Mouse (Mus musculus): Measurements from ENCODE around the gene Snrpd3. TPM values are rescaled to one million over a fixed set of nuclear protein-coding genes. Genes with fewer than 3 reads are reported as not detected.
"Not testable (repeated sequence)": the region's sequence is repeated elsewhere in the genome, so short reads cannot be mapped to it uniquely, and the experiment has no call there.

Gene Snrpd3
- polyA plus RNA-seq, 1 experiment, result 2.6 TPM

GRCm38 (mm10) chr10:75559041-75559675, 41.8 kb downstream of the Snrpd3 start:
- H3K27me3 ChIP-seq (ENCODE audit: control insufficient read depth), result peaks cover 58% of the 10 kb centered on the region
- H3K4me3 ChIP-seq (replicated peaks), result no peak overlapping the region
- no peaks in the 10 kb centered on the region for H3K9me3 ChIP-seq (ENCODE audit: control insufficient read depth, low read length)
- H3K36me3 ChIP-seq (ENCODE audit: control insufficient read depth), result no peaks in the 10 kb centered on the region
- TF ChIP-seq GATA1 (IDR thresholded peaks at IDR 0.05; ENCODE audit: low read length) (no peak), TAL1 (IDR thresholded peaks at IDR 0.05; ENCODE audit: low read length) (no peak)
- peaks cover under 1% of the 10 kb centered on the region for H3K4me1 ChIP-seq (ENCODE audit: control insufficient read depth)

- Histone ChIP-seq H3K9me3 (ENCODE audit: control insufficient read depth, low read length) (no peaks in the 10 kb centered on the region), H3K4me3 (replicated peaks) (peak within 1 kb of the TSS; percentile 7), H3K4me1 (ENCODE audit: control insufficient read depth) (no peaks in the 10 kb centered on the region), H3K36me3 (ENCODE audit: control insufficient read depth) (no peaks in the 10 kb centered on the region), H3K27me3 (ENCODE audit: control insufficient read depth) (peaks cover 58% of the 10 kb centered on the region)
- no peak for TF ChIP-seq GATA1 (IDR thresholded peaks at IDR 0.05; ENCODE audit: low read length)
- no peak for TF ChIP-seq TAL1 (IDR thresholded peaks at IDR 0.05; ENCODE audit: low read length)
Observed at GRCm38 (mm10) chr10:75559676-75560548, 42.6 kb downstream of the Snrpd3 start, which contains the start of gene Lrrc75b. Gene Lrrc75b, minus strand, starts transcription at chr10:75560330.

GRCm38 (mm10) chr10:75560549-75560899, 43.2 kb downstream of the Snrpd3 start:
- H3K27me3 ChIP-seq (ENCODE audit: control insufficient read depth), result peaks cover 58% of the 10 kb centered on the region
- H3K4me3 ChIP-seq (replicated peaks), result no peak overlapping the region
- H3K36me3 ChIP-seq (ENCODE audit: control insufficient read depth), result no peaks in the 10 kb centered on the region
- TF ChIP-seq TAL1 (IDR thresholded peaks at IDR 0.05; ENCODE audit: low read length), result no peak
- TF ChIP-seq GATA1 (IDR thresholded peaks at IDR 0.05; ENCODE audit: low read length), result no peak
- H3K4me1 ChIP-seq (ENCODE audit: control insufficient read depth), result no peaks in the 10 kb centered on the region
- no peaks in the 10 kb centered on the region for H3K9me3 ChIP-seq (ENCODE audit: control insufficient read depth, low read length)

- no peak within 1 kb of the TSS for H3K4me3 ChIP-seq (replicated peaks)
- H3K4me1 ChIP-seq (ENCODE audit: control insufficient read depth), result no peaks in the 10 kb centered on the region
- TF ChIP-seq TAL1 (IDR thresholded peaks at IDR 0.05; ENCODE audit: low read length) (no peak), GATA1 (IDR thresholded peaks at IDR 0.05; ENCODE audit: low read length) (no peak)
- H3K27me3 ChIP-seq (ENCODE audit: control insufficient read depth), result peaks cover 58% of the 10 kb centered on the region
- H3K9me3 ChIP-seq (ENCODE audit: control insufficient read depth, low read length), result no peaks in the 10 kb centered on the region
- no peaks in the 10 kb centered on the region for H3K36me3 ChIP-seq (ENCODE audit: control insufficient read depth)
Observed at GRCm38 (mm10) chr10:75561071-75561654, 43.8 kb downstream of the Snrpd3 start, which contains the start of gene Ggt1. Gene Ggt1, plus strand, starts transcription at chr10:75561604.

DNA sequence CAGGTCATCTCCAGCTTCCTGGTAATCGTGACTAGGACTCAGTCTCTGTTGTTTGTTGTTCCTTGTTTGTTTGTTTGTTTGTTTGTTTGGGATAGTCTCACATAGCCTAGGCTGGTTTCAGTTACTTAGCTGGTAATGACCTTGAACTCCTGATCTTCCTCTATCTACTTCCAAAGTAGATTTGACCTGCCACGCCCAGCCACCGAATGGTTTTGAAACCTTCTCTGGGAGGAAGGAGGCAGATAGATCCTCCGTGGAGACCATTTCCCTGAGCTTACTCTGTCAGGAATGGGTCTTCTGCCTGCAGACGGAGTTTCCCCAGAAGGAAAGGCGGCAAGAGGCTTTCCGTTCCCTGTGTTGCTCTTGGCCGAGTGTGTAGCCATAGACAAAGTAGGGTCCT, 45.2 kb downstream of the Snrpd3 start:
- H3K4me3 ChIP-seq (replicated peaks), result no peak overlapping the region
- no peak for TF ChIP-seq TAL1 (IDR thresholded peaks at IDR 0.05; ENCODE audit: low read length)
- no peak for TF ChIP-seq GATA1 (IDR thresholded peaks at IDR 0.05; ENCODE audit: low read length)
- no peaks in the 10 kb centered on the region for H3K9me3 ChIP-seq (ENCODE audit: control insufficient read depth, low read length)
- no peaks in the 10 kb centered on the region for H3K4me1 ChIP-seq (ENCODE audit: control insufficient read depth)
- H3K36me3 ChIP-seq (ENCODE audit: control insufficient read depth), result no peaks in the 10 kb centered on the region
- peaks cover 56% of the 10 kb centered on the region for H3K27me3 ChIP-seq (ENCODE audit: control insufficient read depth)

DNA sequence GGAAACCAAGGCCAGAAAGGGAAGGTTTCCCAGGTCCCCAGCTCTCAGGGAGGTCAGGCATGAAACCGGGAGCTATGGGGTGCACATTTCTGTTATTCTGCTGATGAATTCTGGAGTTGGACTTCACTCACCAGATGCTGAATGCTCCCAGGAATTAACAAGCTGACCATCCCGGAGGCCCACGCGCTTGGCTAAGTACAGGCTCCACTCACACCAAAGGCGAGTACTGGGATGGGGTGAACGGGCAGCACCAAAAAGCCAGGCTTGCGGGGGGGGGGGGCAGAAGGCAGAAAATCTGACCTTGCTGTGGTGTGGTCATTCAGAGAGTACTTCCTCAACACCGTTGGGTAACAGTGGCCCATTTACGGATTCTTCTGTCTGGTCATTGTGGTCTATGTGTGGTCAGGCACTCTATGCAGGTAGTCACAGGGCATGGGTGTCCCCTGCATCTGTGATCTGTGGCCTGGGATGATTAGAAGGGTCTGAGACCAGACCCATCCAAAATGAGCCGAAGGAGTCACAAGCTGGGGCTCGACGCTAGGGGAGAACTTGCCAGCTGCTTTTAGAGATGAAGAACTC, 47.4 kb downstream of the Snrpd3 start:
- TF ChIP-seq GATA1 (IDR thresholded peaks at IDR 0.05; ENCODE audit: low read length) (no peak), TAL1 (IDR thresholded peaks at IDR 0.05; ENCODE audit: low read length) (no peak)
- no peaks in the 10 kb centered on the region for H3K4me1 ChIP-seq (ENCODE audit: control insufficient read depth)
- no peaks in the 10 kb centered on the region for H3K9me3 ChIP-seq (ENCODE audit: control insufficient read depth, low read length)
- no peak overlapping the region for H3K4me3 ChIP-seq (replicated peaks)
- H3K27me3 ChIP-seq (ENCODE audit: control insufficient read depth), result peaks cover 34% of the 10 kb centered on the region
- H3K36me3 ChIP-seq (ENCODE audit: control insufficient read depth), result no peaks in the 10 kb centered on the region

DNA sequence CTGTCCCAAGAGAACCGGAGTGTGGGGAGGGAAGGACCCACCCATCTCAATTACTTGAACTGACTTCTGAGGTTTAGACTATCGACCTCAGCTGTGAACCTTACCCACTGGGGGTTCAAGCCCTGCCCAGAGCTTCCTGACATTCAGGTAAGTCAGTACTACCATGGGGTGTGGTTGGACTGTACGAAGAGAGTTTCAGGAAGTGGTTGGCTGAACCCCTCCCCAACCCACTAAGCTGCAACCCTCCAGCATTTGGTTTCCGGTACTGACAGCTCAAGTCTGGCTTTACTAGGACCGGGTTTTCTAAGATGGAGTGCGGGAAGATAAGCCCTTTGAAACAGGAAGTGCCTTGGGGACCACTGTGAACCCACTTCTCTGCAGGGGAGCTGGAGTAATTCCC, 48.1 kb downstream of the Snrpd3 start:
- Histone ChIP-seq H3K27me3 (ENCODE audit: control insufficient read depth) (peaks cover 27% of the 10 kb centered on the region), H3K4me3 (replicated peaks) (no peak overlapping the region)
- TF ChIP-seq TAL1 (IDR thresholded peaks at IDR 0.05; ENCODE audit: low read length) (no peak), GATA1 (IDR thresholded peaks at IDR 0.05; ENCODE audit: low read length) (no peak)

DNA sequence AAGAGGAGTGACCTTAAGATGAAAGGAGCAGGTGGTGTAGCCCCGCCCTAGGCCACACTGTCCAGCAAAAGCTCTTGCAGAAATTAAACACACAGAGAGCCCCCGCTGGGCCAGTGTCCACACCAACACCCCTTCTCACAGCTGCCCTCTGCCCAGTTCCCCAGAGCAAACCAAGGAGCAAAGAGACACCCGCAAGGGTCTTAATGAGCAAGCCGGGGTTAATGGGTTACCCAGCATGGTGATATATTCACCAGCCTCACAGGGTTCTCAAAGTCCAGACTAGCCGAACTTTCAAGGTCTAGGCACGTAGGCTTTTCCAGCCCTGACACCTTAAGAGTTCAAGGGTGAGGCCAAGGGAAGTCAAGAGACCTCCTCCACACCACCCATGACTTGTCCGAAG, 48.6 kb downstream of the Snrpd3 start:
- H3K9me3 ChIP-seq (ENCODE audit: control insufficient read depth, low read length), result no peaks in the 10 kb centered on the region
- no peaks in the 10 kb centered on the region for H3K36me3 ChIP-seq (ENCODE audit: control insufficient read depth)
- peaks cover 23% of the 10 kb centered on the region for H3K27me3 ChIP-seq (ENCODE audit: control insufficient read depth)
- no peaks in the 10 kb centered on the region for H3K4me1 ChIP-seq (ENCODE audit: control insufficient read depth)
- H3K4me3 ChIP-seq (replicated peaks), result no peak overlapping the region
- no peak for TF ChIP-seq TAL1 (IDR thresholded peaks at IDR 0.05; ENCODE audit: low read length)
- no peak for TF ChIP-seq GATA1 (IDR thresholded peaks at IDR 0.05; ENCODE audit: low read length)

More for the DNA sequence above, 48.1 kb downstream of the Snrpd3 start:
- Histone ChIP-seq H3K9me3 (ENCODE audit: control insufficient read depth, low read length) (no peaks in the 10 kb centered on the region), H3K36me3 (ENCODE audit: control insufficient read depth) (no peaks in the 10 kb centered on the region), H3K4me1 (ENCODE audit: control insufficient read depth) (no peaks in the 10 kb centered on the region)

DNA sequence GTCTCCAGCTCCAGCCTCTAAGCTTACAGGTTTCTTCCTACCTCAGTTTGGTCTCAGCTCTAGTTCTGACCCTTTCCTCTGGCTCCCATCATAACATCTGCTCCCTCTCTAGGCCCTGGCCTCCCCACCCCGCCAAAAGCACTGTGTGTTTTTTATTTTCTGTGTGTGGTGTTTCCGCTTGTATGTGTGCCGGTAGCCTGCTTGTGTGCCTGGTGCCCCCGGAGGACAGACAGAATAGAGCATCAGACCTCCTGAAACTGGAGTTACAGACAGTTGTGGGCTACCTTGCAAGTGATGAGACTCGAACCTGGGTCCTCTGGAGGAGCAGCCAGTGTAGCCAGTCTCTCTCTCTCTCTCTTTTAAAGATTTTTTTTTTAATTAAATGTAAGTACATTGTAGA, 49.0 kb downstream of the Snrpd3 start:
- no peaks in the 10 kb centered on the region for H3K36me3 ChIP-seq (ENCODE audit: control insufficient read depth)
- H3K27me3 ChIP-seq (ENCODE audit: control insufficient read depth), result peaks cover 19% of the 10 kb centered on the region
- no peak overlapping the region for H3K4me3 ChIP-seq (replicated peaks)
- H3K4me1 ChIP-seq (ENCODE audit: control insufficient read depth), result no peaks in the 10 kb centered on the region
- no peaks in the 10 kb centered on the region for H3K9me3 ChIP-seq (ENCODE audit: control insufficient read depth, low read length)
- TF ChIP-seq GATA1 (IDR thresholded peaks at IDR 0.05; ENCODE audit: low read length) (no peak), TAL1 (IDR thresholded peaks at IDR 0.05; ENCODE audit: low read length) (no peak)

GRCm38 (mm10) chr10:75566765-75567164, 49.4 kb downstream of the Snrpd3 start:
- not testable (repeated sequence) for H3K4me3 ChIP-seq (replicated peaks); H3K36me3 ChIP-seq (ENCODE audit: control insufficient read depth); H3K4me1 ChIP-seq (ENCODE audit: control insufficient read depth); H3K9me3 ChIP-seq (ENCODE audit: control insufficient read depth, low read length)
- peaks cover 14% of the 10 kb centered on the region for H3K27me3 ChIP-seq (ENCODE audit: control insufficient read depth)

All from erythroblast, embryonic 14.5 days (primary cell).